Mouse (Mus musculus): ENCODE results near the gene Gpr87.

DNA sequence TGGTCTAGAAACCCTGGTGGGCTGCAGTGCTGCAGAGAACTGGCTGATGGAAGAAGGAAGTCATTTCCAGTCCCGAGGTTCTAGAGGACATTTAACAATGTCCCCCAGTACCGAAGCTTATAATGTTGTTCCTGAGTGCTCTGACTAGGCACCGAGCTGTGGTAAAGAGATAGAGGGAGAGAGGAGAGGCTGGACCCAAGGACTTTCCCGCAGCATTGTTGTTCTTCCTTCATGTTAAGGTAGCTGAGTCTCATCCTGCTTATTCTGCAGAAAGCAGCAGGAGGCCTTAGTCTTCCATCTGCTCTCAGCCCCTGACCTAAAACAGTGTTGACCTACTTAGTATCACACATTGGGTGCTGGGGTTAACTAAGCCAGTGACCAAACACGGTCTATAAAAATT is 18.0 kb downstream of the Gpr87 start:
- TF ChIP-seq CTCF (IDR thresholded peaks at IDR 0.05; ENCODE audit: low read depth) (no peak), EP300 (optimal IDR thresholded peaks at IDR 0.05) (no peak)
